Mouse (Mus musculus) midbrain, embryonic 16.5 days (tissue): ENCODE measurements at regions not wholly inside any gene's neighbourhood (a gene's known extent, or its start where the extent isn't known, plus 50 kb on each side); places are given as distances from the start of the nearest gene placed in this dataset.

Experiments
- ATAC-seq: fragments of 200-750 bp; cut with Nextera tagmentation; 2 replicates; pipeline ENCODE4 v1.8.0; 2017; ENCODE audit warnings: moderate TSS enrichment
- H3K27ac ChIP-seq: fragments of 300-500 bp; sonication (generic); 2 replicates; pipeline ENCODE4 v1.5.1; 2014; ENCODE audit warnings: mild to moderate bottlenecking, low read length, mixed read lengths
- H3K27me3 ChIP-seq: fragments of 300-500 bp; sonication (generic); 2 replicates; pipeline ENCODE4 v1.6.1; 2014; ENCODE audit warnings: low read depth, low read length, mixed read lengths; ENCODE audit not compliant: control insufficient read depth, insufficient read depth
- H3K36me3 ChIP-seq: fragments of 300-500 bp; sonication (generic); 2 replicates; pipeline ENCODE4 v1.6.1; 2014; ENCODE audit warnings: mild to moderate bottlenecking, low read length, moderate library complexity, mixed read lengths; ENCODE audit not compliant: control insufficient read depth, insufficient read depth
- H3K4me1 ChIP-seq: fragments of 300-500 bp; sonication (generic); 2 replicates; pipeline ENCODE4 v1.6.1; 2014; ENCODE audit warnings: mild to moderate bottlenecking, low read length, mixed read lengths; ENCODE audit not compliant: control insufficient read depth, insufficient read depth
- H3K4me2 ChIP-seq: fragments of 300-500 bp; sonication (generic); 2 replicates; pipeline ENCODE4 v1.6.1; 2014; ENCODE audit warnings: mild to moderate bottlenecking, low read length, mixed read lengths
- H3K4me3 ChIP-seq: fragments of 300-500 bp; sonication (generic); 2 replicates; pipeline ENCODE4 v1.5.1; 2014; ENCODE audit warnings: low read depth, mild to moderate bottlenecking, low read length, moderate library complexity, mixed read lengths
- H3K9ac ChIP-seq: fragments of 300-500 bp; sonication (generic); 2 replicates; pipeline ENCODE4 v1.6.1; 2014; ENCODE audit warnings: low read depth, low read length, mixed read lengths
- H3K9me3 ChIP-seq: fragments of 300-500 bp; sonication (generic); replicated peaks from 2 replicates; pipeline ENCODE4 v1.6.1; 2014; ENCODE audit warnings: mild to moderate bottlenecking, low read length, mixed read lengths; ENCODE audit not compliant: control insufficient read depth, poor library complexity, severe bottlenecking
- WGBS: fragments of 180-500 bp; shearing (Covaris S2); extraction: QIAGEN DNeasy Blood & Tissue Kit; methylation state at CpG from one replicate; pipeline ENCODE4 v1.1.7; 2014; 5-methylcytosine and 5-hydroxymethylcytosine counted together

GRCm38 (mm10) chr2:47834055-47834799 lies 979.7 kb upstream of the Acvr2a start:
- no peak overlapping the region for H3K27ac ChIP-seq
- no peaks in the 10 kb centered on the region for H3K4me1 ChIP-seq
- no peaks in the 10 kb centered on the region for H3K36me3 ChIP-seq
- 74% methylated on average over 5 of the region's 5 CpGs for WGBS
- H3K4me2 ChIP-seq, result no peak overlapping the region
- no peaks in the 10 kb centered on the region for H3K9me3 ChIP-seq
- H3K4me3 ChIP-seq, result no peak overlapping the region
- H3K27me3 ChIP-seq, result no peaks in the 10 kb centered on the region
- ATAC-seq, result no peak
- H3K9ac ChIP-seq, result no peak overlapping the region

- Histone ChIP-seq H3K36me3 (no peaks in the 10 kb centered on the region), H3K9ac (no peak overlapping the region), H3K27ac (no peak overlapping the region), H3K9me3 (0 out of 2 replicates have a peak, but pooled peaks cover 2% of the 10 kb centered on the region), H3K27me3 (no peaks in the 10 kb centered on the region), H3K4me2 (no peak overlapping the region), H3K4me1 (no peaks in the 10 kb centered on the region), H3K4me3 (no peak overlapping the region)
- ATAC-seq, result no peak
- 78% methylated on average over 3 of the region's 3 CpGs for WGBS
Measured at GRCm38 (mm10) chr2:47857229-47857628, 956.7 kb upstream of the Acvr2a start.

- Histone ChIP-seq H3K9ac (no peak overlapping the region), H3K27ac (no peak overlapping the region), H3K4me3 (no peak overlapping the region), H3K4me2 (no peak overlapping the region), H3K4me1 (no peaks in the 10 kb centered on the region), H3K9me3 (0 out of 2 replicates have a peak, but pooled peaks cover 3% of the 10 kb centered on the region), H3K36me3 (no peaks in the 10 kb centered on the region), H3K27me3 (no peaks in the 10 kb centered on the region)
- no peak for ATAC-seq
- WGBS, result 93% methylated on average over 1 of the region's 1 CpGs
Measured at GRCm38 (mm10) chr2:47862446-47862845, 951.5 kb upstream of the Acvr2a start.

- Histone ChIP-seq H3K4me2 (no peak overlapping the region), H3K9ac (no peak overlapping the region), H3K27ac (no peak overlapping the region), H3K36me3 (no peaks in the 10 kb centered on the region), H3K9me3 (no peaks in the 10 kb centered on the region), H3K27me3 (no peaks in the 10 kb centered on the region), H3K4me1 (no peaks in the 10 kb centered on the region), H3K4me3 (no peak overlapping the region)
- 51% methylated on average over 2 of the region's 2 CpGs for WGBS
- ATAC-seq, result no peak
Measured at GRCm38 (mm10) chr2:47878002-47878401, 935.9 kb upstream of the Acvr2a start.

GRCm38 (mm10) chr2:47879071-47879470 lies 934.8 kb upstream of the Acvr2a start:
- H3K9me3 ChIP-seq, result no peaks in the 10 kb centered on the region
- no peak overlapping the region for H3K27ac ChIP-seq
- no peak for ATAC-seq
- 90% methylated on average over 2 of the region's 2 CpGs for WGBS
- no peaks in the 10 kb centered on the region for H3K27me3 ChIP-seq
- H3K4me2 ChIP-seq, result no peak overlapping the region
- no peaks in the 10 kb centered on the region for H3K36me3 ChIP-seq
- H3K4me3 ChIP-seq, result no peak overlapping the region
- no peak overlapping the region for H3K9ac ChIP-seq
- no peaks in the 10 kb centered on the region for H3K4me1 ChIP-seq

- no peaks in the 10 kb centered on the region for H3K27me3 ChIP-seq
Measured at GRCm38 (mm10) chr2:47879796-47880195, 934.1 kb upstream of the Acvr2a start.

GRCm38 (mm10) chr2:47888166-47888565 lies 925.7 kb upstream of the Acvr2a start:
- H3K27ac ChIP-seq, result no peak overlapping the region
- no peaks in the 10 kb centered on the region for H3K27me3 ChIP-seq
- ATAC-seq, result no peak
- H3K9ac ChIP-seq, result no peak overlapping the region
- no peaks in the 10 kb centered on the region for H3K4me1 ChIP-seq
- no peaks in the 10 kb centered on the region for H3K36me3 ChIP-seq
- no peak overlapping the region for H3K4me2 ChIP-seq
- H3K4me3 ChIP-seq, result no peak overlapping the region
- 11% methylated on average over 1 of the region's 1 CpGs for WGBS
- H3K9me3 ChIP-seq, result no peaks in the 10 kb centered on the region

More at GRCm38 (mm10) chr2:47879796-47880195, 934.1 kb upstream of the Acvr2a start:
- Histone ChIP-seq H3K4me2 (no peak overlapping the region), H3K27ac (no peak overlapping the region), H3K36me3 (no peaks in the 10 kb centered on the region), H3K9ac (no peak overlapping the region), H3K9me3 (no peaks in the 10 kb centered on the region), H3K4me3 (no peak overlapping the region), H3K4me1 (no peaks in the 10 kb centered on the region)
- 74% methylated on average over 1 of the region's 1 CpGs for WGBS
- no peak for ATAC-seq

GRCm38 (mm10) chr2:47891366-47891765 lies 922.5 kb upstream of the Acvr2a start:
- ATAC-seq, result peak; percentile 45; the same call in 1 of the 2 replicates

GRCm38 (mm10) chr2:47892879-47893278 lies 921.0 kb upstream of the Acvr2a start:
- no peak for ATAC-seq
- WGBS, result 84% methylated on average over 2 of the region's 2 CpGs

More at GRCm38 (mm10) chr2:47891366-47891765, 922.5 kb upstream of the Acvr2a start:
- Histone ChIP-seq H3K9ac (no peak overlapping the region), H3K9me3 (no peaks in the 10 kb centered on the region), H3K4me3 (no peak overlapping the region), H3K27ac (no peak overlapping the region), H3K4me2 (no peak overlapping the region), H3K36me3 (no peaks in the 10 kb centered on the region), H3K27me3 (no peaks in the 10 kb centered on the region), H3K4me1 (no peaks in the 10 kb centered on the region)
- 31% methylated on average over 1 of the region's 1 CpGs for WGBS

More at GRCm38 (mm10) chr2:47892879-47893278, 921.0 kb upstream of the Acvr2a start:
- Histone ChIP-seq H3K27ac (no peak overlapping the region), H3K27me3 (no peaks in the 10 kb centered on the region), H3K4me3 (no peak overlapping the region), H3K9me3 (no peaks in the 10 kb centered on the region), H3K4me2 (no peak overlapping the region), H3K4me1 (no peaks in the 10 kb centered on the region), H3K36me3 (no peaks in the 10 kb centered on the region), H3K9ac (no peak overlapping the region)
